Mouse (Mus musculus) B cell, adult (primary cell): ENCODE results near the gene Nudt11. TPM values are rescaled to one million over a fixed set of nuclear protein-coding genes. Genes with fewer than 3 reads are reported as not detected.

Experiments
- total RNA-seq: library from RNA; stranded (reverse); gene quantifications from 4 replicates; pipeline ENCODE4 v1.2.4, GENCODE M21; 2023; ENCODE audit not compliant: inconsistent age

The Nudt11 gene
- not detected in 4 replicates for total RNA-seq

DNA sequence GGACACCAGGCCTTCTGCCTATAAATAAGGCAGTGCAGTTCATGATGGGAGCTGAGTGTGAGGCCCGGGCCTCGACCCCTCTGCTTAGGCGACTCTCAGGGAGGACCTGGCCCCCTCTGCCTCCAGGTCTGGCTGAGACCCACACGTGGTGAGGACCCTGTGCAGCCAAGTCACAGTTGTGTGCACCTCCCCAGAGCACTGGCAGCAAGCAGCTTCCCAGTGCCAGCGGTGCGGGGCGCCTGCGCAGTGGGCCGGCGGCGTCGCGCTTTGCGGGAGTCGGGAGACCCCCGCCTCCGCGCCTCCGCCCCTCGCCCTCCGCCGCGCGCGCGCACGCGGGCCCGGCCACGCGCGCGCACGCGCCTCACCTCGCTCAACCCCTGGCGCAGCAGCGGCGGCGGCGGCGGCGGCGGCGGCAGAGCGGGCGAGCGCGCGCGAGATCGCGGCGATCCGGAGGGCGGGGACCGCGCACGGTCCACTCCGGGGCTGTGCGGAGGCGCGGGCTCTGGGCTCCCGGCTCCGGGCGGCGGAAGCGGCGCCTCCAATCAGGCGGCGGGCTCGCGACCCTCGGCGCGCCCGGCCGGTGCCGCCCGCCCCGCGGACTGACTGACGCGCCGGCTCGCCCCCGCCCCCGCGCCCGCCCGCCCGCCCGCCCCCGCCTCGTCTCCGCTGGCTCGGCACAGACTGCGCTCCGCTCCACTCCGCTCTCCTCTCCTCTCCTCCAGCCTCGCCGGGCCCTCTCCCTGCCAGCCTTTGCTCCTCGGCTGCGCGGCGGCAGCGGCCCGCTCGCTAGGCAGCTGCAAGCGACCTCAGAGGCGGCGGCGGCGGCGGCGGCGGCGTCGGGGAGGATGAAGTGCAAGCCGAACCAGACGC lies at the start of gene Nudt11:
Nudt11 (plus strand) TSS at position 388 of the 870 bp plus-strand sequence.

DNA sequence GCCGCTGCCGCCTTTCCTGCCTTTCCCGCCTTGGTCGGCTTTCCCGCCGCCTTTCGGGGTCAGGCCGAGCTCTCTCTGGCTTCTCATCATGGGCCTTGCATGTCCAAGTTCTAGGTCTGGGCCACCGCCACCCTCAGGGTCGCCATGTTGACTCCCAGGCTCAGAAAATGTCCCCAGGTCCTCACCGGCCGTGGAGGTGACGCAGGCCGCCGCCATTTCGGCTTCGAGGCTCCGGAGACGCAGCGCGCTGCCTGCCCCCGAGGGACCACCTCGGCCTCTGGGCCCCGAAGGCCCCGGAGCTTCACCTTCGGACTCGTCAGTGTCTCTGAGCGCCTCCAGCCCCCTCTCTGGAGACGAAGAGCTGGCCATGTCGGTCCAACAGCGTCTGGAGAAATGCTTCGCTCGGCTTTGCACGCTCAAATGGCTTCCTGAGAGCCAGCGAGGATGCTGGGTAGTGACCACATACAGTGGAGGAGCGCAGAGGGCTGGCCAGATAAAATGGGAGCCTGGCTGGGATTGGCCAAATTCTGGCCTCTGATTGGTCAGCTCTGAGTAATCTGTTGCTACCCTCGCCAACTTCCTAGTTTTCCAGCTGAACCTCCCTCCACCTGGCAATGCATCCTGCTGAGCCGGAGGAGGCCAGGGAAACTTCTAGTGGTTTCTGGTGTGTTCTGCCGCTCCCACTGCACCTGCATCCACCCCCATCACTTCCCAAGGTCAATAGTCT lies 35.9 kb downstream of the Nudt11 start, which contains the start of gene AU022751:
AU022751 (minus strand) TSS at position 466 of the 727 bp plus-strand sequence.

Other genes starting within 250 kb of the Nudt11 start
- gene AU022751, start 36.0 kb downstream of the Nudt11 start, total RNA-seq: not detected in 4 replicates
- not detected in 4 replicates for gene Nudt10, start 125.6 kb downstream of the Nudt11 start, total RNA-seq